Mouse (Mus musculus) yolk sac, embryonic 10.5 days (tissue): ENCODE results near the gene Jsrp1.
A peak's percentile ranks its signal among the peaks of the same experiment; 100 is the strongest.

ENCODE experiments used
- DNase-seq: peaks from one replicate; pipeline ENCODE4 v3.0.0-alpha.2; 2017; ENCODE audit warnings: low spot score

The Jsrp1 gene

GRCm38 (mm10) chr10:80792175-80793032 lies 20.9 kb downstream of the Jsrp1 start:
- DNase-seq: no peak

DNA sequence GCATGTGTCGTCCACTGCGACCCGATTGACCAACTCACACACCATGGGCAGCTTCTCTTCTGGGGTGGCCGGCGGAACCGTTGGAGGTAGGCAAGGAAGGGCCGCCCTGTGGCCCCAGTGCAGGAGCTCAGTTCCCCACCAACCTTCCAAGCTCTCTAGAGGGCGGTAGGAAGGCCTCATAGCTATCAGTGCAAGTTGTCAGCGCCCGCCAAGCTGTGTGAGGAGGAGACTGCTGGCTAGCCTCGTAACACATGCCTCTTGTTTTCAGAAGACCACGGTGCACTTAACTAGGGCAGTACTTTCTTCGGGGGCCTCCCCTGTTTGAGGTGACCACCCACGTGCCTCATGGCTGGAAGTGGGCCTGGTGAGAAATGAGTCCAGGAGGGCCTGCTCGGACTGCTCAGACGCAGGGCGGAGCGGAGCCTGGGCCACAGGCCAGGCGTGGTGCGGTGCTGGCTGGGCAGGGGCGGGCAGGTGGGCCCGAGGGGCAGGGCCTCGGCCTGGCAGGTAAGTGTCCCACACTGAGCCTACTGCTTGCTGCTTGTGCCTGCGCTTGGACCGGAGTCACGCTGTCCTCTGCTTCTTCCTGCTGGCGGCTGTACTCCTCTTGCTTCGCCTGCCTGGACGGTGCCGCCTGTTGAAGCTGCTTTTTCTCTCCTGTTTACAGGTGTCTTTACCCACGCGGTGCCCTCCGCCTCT lies 21.7 kb downstream of the Jsrp1 start:
- no peak for DNase-seq

DNA sequence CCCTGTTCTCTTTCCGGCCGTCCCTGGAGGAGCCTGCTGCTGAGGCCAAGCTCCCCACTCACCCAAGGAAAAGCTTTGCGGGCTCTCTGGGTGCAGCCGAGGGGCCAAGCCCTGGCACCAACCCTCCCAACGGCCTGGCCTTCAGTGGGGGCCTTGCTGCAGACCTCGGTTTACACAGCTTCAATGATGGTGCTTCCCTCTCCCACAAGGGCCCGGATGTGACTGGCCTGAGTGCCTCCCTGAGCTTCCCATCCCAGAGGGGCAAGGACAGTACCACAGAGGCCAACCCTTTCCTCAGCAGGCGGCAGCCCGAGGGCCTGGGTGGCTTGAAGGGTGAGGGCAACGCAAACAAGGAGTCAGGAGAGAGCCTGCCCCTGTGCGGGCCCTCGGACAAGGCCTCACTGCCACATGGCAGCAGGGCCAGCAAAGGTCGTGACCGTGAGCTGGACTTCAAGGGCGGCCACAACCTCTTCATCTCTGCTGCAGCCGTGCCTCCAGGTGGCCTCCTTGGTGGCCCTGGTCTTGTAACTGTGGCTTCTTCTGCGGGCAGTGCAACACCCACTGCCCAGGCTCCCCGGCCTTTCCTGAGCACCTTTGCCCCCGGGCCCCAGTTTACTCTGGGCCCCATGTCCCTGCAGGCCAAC lies 22.4 kb downstream of the Jsrp1 start:
- DNase-seq: no peak

DNA sequence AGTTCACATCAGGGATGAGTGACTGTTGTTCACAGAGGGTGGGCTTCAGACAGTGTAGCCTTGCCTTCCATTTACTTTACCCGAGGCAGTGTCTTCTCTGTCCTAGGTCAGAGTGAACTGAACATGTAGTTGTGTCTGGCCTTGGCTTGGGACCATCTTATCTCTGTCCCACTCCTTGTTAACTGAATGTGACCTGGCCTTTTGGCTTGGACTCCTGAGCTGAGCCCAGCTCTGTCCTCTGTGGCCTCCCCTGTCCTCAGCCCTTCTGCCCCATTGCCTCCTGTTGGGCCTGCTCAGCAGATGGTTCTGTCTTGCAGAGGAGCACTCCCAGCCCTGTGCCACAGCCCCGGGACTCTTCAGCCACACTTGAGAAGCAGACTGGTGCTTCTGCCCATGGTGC lies 25.8 kb downstream of the Jsrp1 start:
- no peak for DNase-seq

DNA sequence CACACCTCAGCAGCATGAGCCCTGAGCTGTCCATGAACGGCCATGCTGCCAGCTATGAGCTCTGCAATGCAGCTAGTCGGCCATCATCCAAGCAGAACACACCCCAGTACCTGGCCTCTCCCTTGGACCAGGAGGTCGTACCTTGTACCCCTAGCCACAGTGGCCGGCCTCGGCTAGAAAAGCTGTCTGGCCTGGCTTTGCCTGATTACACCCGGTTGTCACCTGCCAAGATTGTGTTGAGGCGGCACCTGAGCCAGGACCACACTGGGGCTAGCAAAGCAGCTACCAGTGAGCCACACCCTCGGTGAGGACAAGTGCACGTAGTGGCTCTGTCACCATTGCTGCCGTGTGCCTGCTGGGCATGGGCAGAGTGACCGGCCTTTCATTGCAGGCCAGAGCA lies 27.3 kb downstream of the Jsrp1 start:
- DNase-seq: no peak

GRCm38 (mm10) chr10:80784871-80785270 lies 28.4 kb downstream of the Jsrp1 start:
- no peak for DNase-seq

GRCm38 (mm10) chr10:80784302-80784701 lies 29.0 kb downstream of the Jsrp1 start:
- DNase-seq: no peak

DNA sequence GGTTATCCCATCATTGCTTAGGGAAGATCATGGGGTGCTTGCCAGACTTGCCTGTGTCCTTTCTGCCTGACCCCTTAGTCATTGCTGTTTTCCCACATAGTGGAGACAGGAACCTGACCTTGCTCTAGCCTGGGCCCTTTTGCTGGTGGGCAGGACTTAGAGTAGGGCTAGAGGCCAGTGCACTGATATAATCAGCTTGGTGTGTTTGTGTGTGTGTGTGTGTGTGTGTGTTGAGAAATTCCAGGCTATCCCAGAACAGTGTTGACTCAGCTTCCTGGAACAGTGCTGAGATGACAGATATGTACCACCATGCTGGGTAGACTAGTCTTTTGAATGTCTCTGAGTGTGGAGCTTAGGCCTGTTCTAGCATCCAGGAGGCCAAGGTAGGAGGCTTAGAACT lies 33.7 kb downstream of the Jsrp1 start:
- DNase-seq: no peak

GRCm38 (mm10) chr10:80777123-80777522 lies 36.2 kb downstream of the Jsrp1 start:
- no peak for DNase-seq

- DNase-seq: no peak
Measured at GRCm38 (mm10) chr10:80776358-80776869, 36.9 kb downstream of the Jsrp1 start.

GRCm38 (mm10) chr10:80775731-80776130 lies 37.6 kb downstream of the Jsrp1 start:
- DNase-seq: no peak

GRCm38 (mm10) chr10:80774981-80775380 lies 38.3 kb downstream of the Jsrp1 start:
- no peak for DNase-seq

- peak; percentile 65 for DNase-seq
Measured at GRCm38 (mm10) chr10:80774549-80774948, 38.7 kb downstream of the Jsrp1 start.

DNA sequence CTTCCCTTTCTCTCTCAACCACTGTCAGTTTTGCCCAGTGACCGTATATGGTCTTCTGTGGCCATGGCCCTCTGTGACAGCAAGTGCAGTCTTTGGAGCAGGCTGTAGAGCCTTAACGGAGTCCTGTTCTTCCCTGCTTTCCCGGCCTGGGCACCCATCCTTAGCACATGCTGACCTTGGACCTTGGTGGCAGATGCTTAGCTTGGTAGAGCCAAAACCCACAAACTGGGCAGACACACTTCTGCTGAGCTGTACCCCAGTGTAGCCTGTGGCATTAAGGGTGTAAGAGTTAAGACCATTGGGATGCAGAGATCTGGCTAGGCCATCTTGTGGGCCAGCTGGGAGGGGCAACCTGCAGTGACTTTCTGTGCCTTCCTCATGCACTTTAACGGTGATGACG lies 39.5 kb downstream of the Jsrp1 start:
- DNase-seq: no peak

DNA sequence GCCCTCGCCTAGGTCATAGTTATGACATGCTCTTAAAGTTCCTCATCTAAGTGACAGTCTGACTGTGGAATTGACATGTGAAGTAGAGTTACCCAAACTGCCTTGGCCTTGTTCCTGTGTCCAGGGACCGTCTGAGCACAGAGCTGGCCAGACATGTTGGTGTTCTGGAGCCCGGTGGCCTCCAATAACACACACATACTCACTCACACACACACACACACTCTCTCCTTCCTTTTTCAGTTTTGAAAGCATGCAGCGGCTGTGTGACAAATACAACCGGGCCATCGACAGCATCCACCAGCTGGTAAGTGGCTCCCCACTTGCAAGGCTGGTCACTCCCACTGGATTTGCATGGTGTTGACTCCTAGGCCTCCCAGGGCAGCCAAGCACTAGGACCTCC lies 44.9 kb downstream of the Jsrp1 start:
- DNase-seq: no peak

DNA sequence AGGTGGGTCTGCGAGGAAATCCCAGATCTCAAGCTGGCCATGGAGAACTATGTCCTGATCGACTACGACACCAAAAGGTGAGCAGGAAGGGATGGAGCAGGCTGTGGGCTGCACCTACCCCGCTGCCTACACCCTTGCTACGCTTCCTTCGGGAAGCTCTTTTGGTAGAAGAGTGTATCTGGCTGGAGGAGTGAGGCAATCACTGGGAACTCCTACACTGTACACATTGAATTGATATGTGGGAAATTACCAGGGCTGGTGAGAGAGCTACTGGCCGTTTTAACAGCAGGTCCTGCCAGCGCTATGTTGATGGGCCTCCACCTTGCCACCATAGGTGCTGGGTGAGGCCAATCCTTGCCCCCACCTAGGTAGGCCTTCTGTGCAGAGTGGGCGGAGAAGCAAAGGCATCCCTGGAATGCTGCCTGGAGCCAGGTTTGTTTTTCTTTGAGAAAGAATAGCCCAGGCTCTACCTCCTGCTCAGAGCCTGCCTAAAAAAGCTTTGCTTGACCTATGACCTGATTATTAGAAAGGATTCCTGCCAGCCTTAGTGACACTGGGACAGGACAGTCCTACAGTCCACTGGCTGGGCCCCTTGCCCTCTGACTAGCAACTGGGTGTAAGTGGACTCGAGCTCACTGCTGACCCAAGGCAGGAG lies 47.0 kb downstream of the Jsrp1 start:
- DNase-seq: peak; percentile 55

GRCm38 (mm10) chr10:80765746-80766145 lies 47.6 kb downstream of the Jsrp1 start:
- DNase-seq: no peak

- DNase-seq: no peak
Measured at GRCm38 (mm10) chr10:80763502-80763901, 49.8 kb downstream of the Jsrp1 start.

DNA sequence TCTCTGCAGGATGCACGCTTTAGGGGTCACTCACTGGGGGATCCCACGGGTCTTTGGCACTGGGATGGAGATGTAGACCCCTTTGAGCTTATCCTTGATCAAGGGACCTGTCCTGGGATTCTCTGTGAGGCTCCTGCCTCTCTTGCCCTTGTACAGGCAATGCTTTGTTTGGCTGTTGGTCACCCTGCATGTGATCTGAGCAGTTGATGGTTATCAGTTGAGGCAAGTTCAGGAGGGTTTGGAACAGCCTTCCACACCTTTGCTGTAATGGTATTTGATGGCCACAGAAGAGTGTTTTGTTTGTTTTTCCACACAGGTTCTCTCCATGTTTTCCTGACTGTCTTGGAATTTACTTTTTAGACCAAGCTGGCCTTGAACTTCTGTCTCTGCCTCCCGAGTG lies 51.5 kb downstream of the Jsrp1 start:
- DNase-seq: peak; percentile 58

- peak; percentile 22 for DNase-seq
Measured at GRCm38 (mm10) chr10:80760596-80761524, 52.4 kb downstream of the Jsrp1 start.

DNA sequence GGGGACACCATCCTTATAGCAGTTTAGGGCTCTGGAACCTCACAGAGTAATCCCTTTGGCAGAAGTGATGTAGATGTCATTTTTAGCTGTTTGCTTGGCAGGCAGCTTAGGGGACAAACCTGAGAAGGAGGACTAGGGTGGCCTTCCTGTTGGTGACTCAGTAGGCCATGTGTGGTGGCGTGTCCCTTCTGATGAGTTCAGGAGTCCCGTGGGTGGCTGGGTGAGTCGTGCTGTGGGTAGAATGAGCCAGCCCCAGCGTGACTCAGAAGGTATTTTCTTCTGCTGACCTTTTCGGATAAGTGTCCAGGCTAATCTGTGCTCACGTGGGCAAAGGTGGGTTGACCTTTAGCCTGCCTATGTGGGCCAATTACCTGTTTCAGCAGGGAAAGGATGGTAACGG lies 54.6 kb downstream of the Jsrp1 start:
- DNase-seq: peak; percentile 44
